Mouse (Mus musculus) hindbrain, embryonic 15.5 days (tissue): Measurements from ENCODE around the gene Fam207a. TPM values are rescaled to one million over a fixed set of nuclear protein-coding genes. Genes with fewer than 3 reads are reported as not detected.

ENCODE experiments used
- ATAC-seq: fragments of 200-750 bp; cut with Nextera tagmentation; 2 replicates; pipeline ENCODE4 v1.8.0; 2017; ENCODE audit warnings: low read depth, moderate number of reproducible peaks, moderate TSS enrichment; ENCODE audit not compliant: low FRiP score
- H3K27ac ChIP-seq: fragments of 300-500 bp; sonication (generic); replicated peaks from 2 replicates; pipeline ENCODE4 v1.5.1; 2015; ENCODE audit warnings: mild to moderate bottlenecking, inconsistent platforms
- H3K27me3 ChIP-seq: fragments of 300-500 bp; sonication (generic); 2 replicates; pipeline ENCODE4 v1.6.1; 2015; ENCODE audit warnings: control low read depth, inconsistent platforms
- H3K36me3 ChIP-seq: fragments of 300-500 bp; sonication (generic); 2 replicates; pipeline ENCODE4 v1.6.1; 2015; ENCODE audit warnings: control low read depth, inconsistent platforms
- H3K4me1 ChIP-seq: fragments of 300-500 bp; sonication (generic); replicated peaks from 2 replicates; pipeline ENCODE4 v1.6.1; 2015; ENCODE audit warnings: control low read depth, inconsistent platforms
- H3K4me2 ChIP-seq: fragments of 300-500 bp; sonication (generic); 2 replicates; pipeline ENCODE4 v1.6.1; 2015; ENCODE audit warnings: moderate library complexity, mild to moderate bottlenecking, inconsistent platforms
- H3K4me3 ChIP-seq: fragments of 300-500 bp; sonication (generic); 2 replicates; pipeline ENCODE4 v1.5.1; 2015; ENCODE audit warnings: mild to moderate bottlenecking, inconsistent platforms
- H3K9ac ChIP-seq: fragments of 300-500 bp; sonication (generic); 2 replicates; pipeline ENCODE4 v1.6.1; 2015; ENCODE audit warnings: inconsistent platforms
- H3K9me3 ChIP-seq: fragments of 300-500 bp; sonication (generic); 2 replicates; pipeline ENCODE4 v1.6.1; 2016; ENCODE audit warnings: control low read depth, inconsistent platforms
- WGBS: fragments of 180-500 bp; shearing (Covaris S2); methylation state at CpG from one replicate; pipeline ENCODE4 v1.1.7; 2015; 5-methylcytosine and 5-hydroxymethylcytosine counted together
- polyA plus RNA-seq: library from polyadenylated mRNA; unstranded; fragments of >200 nt; fragmentation: Nextera tagmentation; extraction: Ambion mirVana; gene quantifications from 2 replicates; pipeline ENCODE4 v1.2.1, GENCODE M21; 2015

Gene Fam207a
- polyA plus RNA-seq, 1 experiment from 2014 or later = 48.4 TPM

- Histone ChIP-seq H3K4me1 (no peaks in the 10 kb centered on the region), H3K27me3 (no peaks in the 10 kb centered on the region), H3K4me2 (no peak overlapping the region), H3K36me3 (no peaks in the 10 kb centered on the region), H3K9me3 (no peaks in the 10 kb centered on the region), H3K27ac (no peak overlapping the region), H3K4me3 (no peak overlapping the region), H3K9ac (no peak overlapping the region)
- no peak for ATAC-seq
- 84% methylated on average over 5 of the region's 5 CpGs for WGBS
Observed at GRCm38 (mm10) chr10:77544916-77545315, 29.3 kb upstream of the Fam207a start.

GRCm38 (mm10) chr10:77543226-77543625, 27.6 kb upstream of the Fam207a start:
- Histone ChIP-seq H3K36me3 (no peaks in the 10 kb centered on the region), H3K4me2 (no peak overlapping the region), H3K9ac (no peak overlapping the region), H3K27me3 (no peaks in the 10 kb centered on the region), H3K27ac (no peak overlapping the region), H3K9me3 (no peaks in the 10 kb centered on the region), H3K4me3 (no peak overlapping the region), H3K4me1 (no peaks in the 10 kb centered on the region)
- no peak for ATAC-seq
- WGBS = 41% methylated on average over 7 of the region's 7 CpGs

- Histone ChIP-seq H3K27me3 (no peaks in the 10 kb centered on the region), H3K4me3 (no peak overlapping the region), H3K9ac (no peak overlapping the region), H3K36me3 (no peaks in the 10 kb centered on the region), H3K27ac (no peak overlapping the region), H3K4me1 (no peaks in the 10 kb centered on the region), H3K4me2 (no peak overlapping the region), H3K9me3 (no peaks in the 10 kb centered on the region)
- no peak for ATAC-seq
- 80% methylated on average over 10 of the region's 10 CpGs for WGBS
Observed at GRCm38 (mm10) chr10:77541864-77542666, 26.5 kb upstream of the Fam207a start.

GRCm38 (mm10) chr10:77540576-77541102, 25.1 kb upstream of the Fam207a start:
- Histone ChIP-seq H3K4me3 (no peak overlapping the region), H3K9ac (no peak overlapping the region), H3K27ac (no peak overlapping the region), H3K9me3 (no peaks in the 10 kb centered on the region), H3K4me1 (no peaks in the 10 kb centered on the region), H3K4me2 (no peak overlapping the region), H3K36me3 (no peaks in the 10 kb centered on the region), H3K27me3 (no peaks in the 10 kb centered on the region)
- 82% methylated on average over 4 of the region's 4 CpGs for WGBS
- ATAC-seq = no peak

- ATAC-seq = no peak
- WGBS = 81% methylated on average over 6 of the region's 7 CpGs
- no peak overlapping the region for H3K4me2 ChIP-seq
- no peak overlapping the region for H3K27ac ChIP-seq
- no peak overlapping the region for H3K4me3 ChIP-seq
- H3K36me3 ChIP-seq = no peaks in the 10 kb centered on the region
- no peaks in the 10 kb centered on the region for H3K9me3 ChIP-seq
- no peak overlapping the region for H3K9ac ChIP-seq
- H3K27me3 ChIP-seq = no peaks in the 10 kb centered on the region
- no peaks in the 10 kb centered on the region for H3K4me1 ChIP-seq
Observed at GRCm38 (mm10) chr10:77539320-77539945, 23.8 kb upstream of the Fam207a start.

GRCm38 (mm10) chr10:77537215-77538209, 21.9 kb upstream of the Fam207a start:
- WGBS = 87% methylated on average over 11 of the region's 11 CpGs
- Histone ChIP-seq H3K4me3 (no peak overlapping the region), H3K27ac (no peak overlapping the region), H3K36me3 (no peaks in the 10 kb centered on the region), H3K4me2 (no peak overlapping the region), H3K27me3 (no peaks in the 10 kb centered on the region), H3K4me1 (no peaks in the 10 kb centered on the region), H3K9me3 (no peaks in the 10 kb centered on the region), H3K9ac (no peak overlapping the region)
- no peak for ATAC-seq

- H3K4me3 ChIP-seq = no peak overlapping the region
- H3K9me3 ChIP-seq = no peaks in the 10 kb centered on the region
- H3K9ac ChIP-seq = no peak overlapping the region
- WGBS = 60% methylated on average over 8 of the region's 8 CpGs
- no peaks in the 10 kb centered on the region for H3K36me3 ChIP-seq
- H3K4me2 ChIP-seq = no peak overlapping the region
- H3K27ac ChIP-seq = no peak overlapping the region
- no peak for ATAC-seq
- H3K27me3 ChIP-seq = no peaks in the 10 kb centered on the region
- H3K4me1 ChIP-seq = no peaks in the 10 kb centered on the region
Observed at GRCm38 (mm10) chr10:77536727-77537126, 21.1 kb upstream of the Fam207a start.

GRCm38 (mm10) chr10:77532020-77532413, 16.4 kb upstream of the Fam207a start:
- Histone ChIP-seq H3K27me3 (no peaks in the 10 kb centered on the region), H3K36me3 (no peaks in the 10 kb centered on the region), H3K4me3 (no peak overlapping the region), H3K4me2 (no peak overlapping the region), H3K4me1 (no peaks in the 10 kb centered on the region), H3K27ac (no peak overlapping the region), H3K9me3 (no peaks in the 10 kb centered on the region), H3K9ac (no peak overlapping the region)
- whole genome bisulfite sequencing = 80% methylated on average over 1 of the region's 1 CpGs
- no peak for ATAC-seq

GRCm38 (mm10) chr10:77531026-77532019, 15.7 kb upstream of the Fam207a start:
- Histone ChIP-seq H3K4me3 (no peak overlapping the region), H3K27ac (no peak overlapping the region), H3K4me2 (no peak overlapping the region), H3K4me1 (no peaks in the 10 kb centered on the region), H3K9me3 (no peaks in the 10 kb centered on the region), H3K36me3 (no peaks in the 10 kb centered on the region), H3K9ac (no peak overlapping the region), H3K27me3 (no peaks in the 10 kb centered on the region)
- WGBS = 84% methylated on average over 6 of the region's 6 CpGs
- no peak for ATAC-seq

GRCm38 (mm10) chr10:77530140-77530539, 14.6 kb upstream of the Fam207a start, which contains the start of gene Itgb2:
Itgb2 (plus strand) TSS chr10:77530252.
- Histone ChIP-seq H3K36me3 (no peaks in the 10 kb centered on the region), H3K4me3 (no peak within 1 kb of the TSS), H3K9me3 (no peaks in the 10 kb centered on the region), H3K27ac (no peak within 1 kb of the TSS), H3K4me1 (no peaks in the 10 kb centered on the region), H3K9ac (no peak within 1 kb of the TSS), H3K27me3 (no peaks in the 10 kb centered on the region), H3K4me2 (no peak within 1 kb of the TSS)
- ATAC-seq = no peak
- 78% methylated on average over 9 of the region's 9 CpGs for WGBS

- H3K27ac ChIP-seq = no peak overlapping the region
- ATAC-seq = no peak
- no peaks in the 10 kb centered on the region for H3K36me3 ChIP-seq
- no peaks in the 10 kb centered on the region for H3K27me3 ChIP-seq
- H3K9ac ChIP-seq = no peak overlapping the region
- no peaks in the 10 kb centered on the region for H3K9me3 ChIP-seq
- H3K4me1 ChIP-seq = no peaks in the 10 kb centered on the region
- 91% methylated on average over 6 of the region's 6 CpGs for WGBS
- H3K4me2 ChIP-seq = no peak overlapping the region
- no peak overlapping the region for H3K4me3 ChIP-seq
Observed at GRCm38 (mm10) chr10:77528634-77529033, 13.0 kb upstream of the Fam207a start.
